8 mouse cellular contexts compared by ENCODE assay signal in the genomic region with DNA sequence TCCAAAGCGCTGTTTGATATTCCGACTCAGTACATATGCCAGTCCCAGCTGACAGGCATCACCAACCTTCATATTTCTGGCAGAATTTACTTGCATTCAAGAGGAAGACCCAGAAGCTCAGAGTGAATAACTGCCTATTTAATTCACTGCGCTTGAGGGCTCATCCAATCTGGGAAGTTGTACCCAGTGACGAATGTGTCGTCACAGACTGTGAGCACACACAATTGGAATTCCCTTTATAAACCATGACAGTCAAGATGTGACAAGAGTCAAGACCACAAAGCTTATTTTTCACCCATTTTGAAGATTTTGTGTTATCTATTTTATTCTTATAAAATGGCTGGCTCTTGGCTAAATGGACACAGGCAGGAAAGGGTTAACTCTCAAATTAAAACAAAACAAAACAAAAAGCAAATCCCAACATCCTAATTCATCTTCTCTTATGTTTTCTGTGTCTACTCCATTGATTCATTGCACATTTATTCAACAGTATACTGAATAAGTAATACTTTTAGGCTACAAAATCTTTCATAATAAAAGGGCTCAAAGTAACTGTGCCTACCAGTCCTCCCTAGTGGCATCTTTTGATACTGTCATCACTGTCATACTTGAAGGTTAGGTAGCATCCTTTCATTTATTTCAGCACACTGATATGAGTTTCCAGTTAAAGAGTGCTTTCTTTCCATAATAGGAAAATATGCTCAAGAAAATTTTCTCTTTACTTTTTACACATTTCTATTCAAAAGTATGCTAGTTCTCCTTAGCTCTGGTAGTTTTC. TPM values are rescaled to one million over a fixed set of nuclear protein-coding genes. Genes with fewer than 3 reads are reported as not detected.
DNase-seq lines count a peak whose midpoint lies in the region; ATAC-seq and TF ChIP-seq lines count a peak whose summit lies in the region.
"Had no signal": no experiment of that assay in that cellular context is flagged by ENCODE, and none has a peak within 500 bp of the region (broad histone marks: within the 10 kb centered on the region; RNA-seq: fewer than 3 reads in every experiment).

No protein-coding gene starts in this region.

- H3K27me3 ChIP-seq in neural tube, embryonic 11.5 days (ENCODE audit: control insufficient read depth, insufficient read depth, low read length), result no peaks in the 10 kb centered on the region
- H3K27me3 ChIP-seq in forebrain, embryonic 10.5 days (ENCODE audit: poor library complexity, severe bottlenecking), result no peaks in the 10 kb centered on the region
- H3K27me3 ChIP-seq in intestine, postnatal 0 days (replicated peaks; ENCODE audit: control insufficient read depth, insufficient read depth, low read length), result no peaks in the 10 kb centered on the region
- no peaks in the 10 kb centered on the region; the same call in 1 of the 2 replicates for H3K27me3 ChIP-seq in splenic B cell, adult 2 months (ENCODE audit: control insufficient read depth, insufficient read depth, low read length, poor library complexity, severe bottlenecking)

- no peak overlapping the region for H3K4me3 ChIP-seq in neural tube, embryonic 11.5 days (ENCODE audit: low read depth, low read length)
- peak overlapping the region; percentile 83 for H3K4me3 ChIP-seq in forebrain, embryonic 10.5 days
- H3K4me3 ChIP-seq in intestine, postnatal 0 days (ENCODE audit: low read depth, low read length), result no peak overlapping the region

- WGBS in neural tube, embryonic 11.5 days, result 66% methylated on average over 5 of the region's 5 CpGs
- WGBS in forebrain, embryonic 10.5 days, result 87% methylated on average over 5 of the region's 5 CpGs
- WGBS in intestine, postnatal 0 days, result 82% methylated on average over 5 of the region's 5 CpGs

- H3K27ac ChIP-seq in neural tube, embryonic 11.5 days (ENCODE audit: low read depth, low read length), result no peak overlapping the region
- no peak overlapping the region for H3K27ac ChIP-seq in forebrain, embryonic 10.5 days
- H3K27ac ChIP-seq in intestine, postnatal 0 days (ENCODE audit: low read depth, low read length), result no peak overlapping the region

- ATAC-seq in neural tube, embryonic 11.5 days (ENCODE audit: insufficient read depth, low FRiP score, low TSS enrichment), result no peak
- ATAC-seq in intestine, postnatal 0 days, result no peak

- no peak for TF ChIP-seq CTCF in intestine, postnatal 0 days (IDR thresholded peaks at IDR 0.05; ENCODE audit: low read depth)

- no peak overlapping the region for H3K4me2 ChIP-seq in neural tube, embryonic 11.5 days (ENCODE audit: low read depth)
- H3K4me2 ChIP-seq in intestine, postnatal 0 days (replicated peaks; ENCODE audit: low read depth), result peak overlapping the region; percentile 27

- DNase-seq in neural tube, embryonic 11.5 days (ENCODE audit: low spot score), result peak; percentile 15
- no peak for DNase-seq in neural tube, embryonic 10.5 days (ENCODE audit: extremely low spot score, low spot score)
- DNase-seq in forebrain, embryonic 10.5 days (ENCODE audit: extremely low spot score, low spot score), result no peak
- DNase-seq in splenic B cell, adult 2 months (ENCODE audit: low read depth, low spot score), result peak; percentile 6
- no peak for DNase-seq in adrenal gland, postnatal 4 days (ENCODE audit: low spot score in 2 of 2)
- DNase-seq in spleen, postnatal 4 days (ENCODE audit: low spot score in 2 of 2), result no peak
- DNase-seq: lung, postnatal 14 days had no signal

- H3K4me1 ChIP-seq in neural tube, embryonic 11.5 days (ENCODE audit: control insufficient read depth, insufficient read depth, low read length), result peaks cover 4% of the 10 kb centered on the region; the same call in 1 of the 2 replicates
- H3K4me1 ChIP-seq in forebrain, embryonic 10.5 days, result peaks cover 22% of the 10 kb centered on the region
- 0 out of 2 replicates have a peak, but pooled peaks cover 6% of the 10 kb centered on the region for H3K4me1 ChIP-seq in intestine, postnatal 0 days (replicated peaks; ENCODE audit: control insufficient read depth, insufficient read depth, low read length)

- H3K9ac ChIP-seq in neural tube, embryonic 11.5 days (ENCODE audit: low read length), result no peak overlapping the region
- no peak overlapping the region for H3K9ac ChIP-seq in intestine, postnatal 0 days (ENCODE audit: low read depth, low read length)

- no peaks in the 10 kb centered on the region for H3K9me3 ChIP-seq in neural tube, embryonic 11.5 days (ENCODE audit: control insufficient read depth, low read length)
- no peaks in the 10 kb centered on the region for H3K9me3 ChIP-seq in forebrain, embryonic 10.5 days
- no peaks in the 10 kb centered on the region for H3K9me3 ChIP-seq in intestine, postnatal 0 days (ENCODE audit: control insufficient read depth)

- H3K36me3 ChIP-seq in neural tube, embryonic 11.5 days (ENCODE audit: control insufficient read depth, insufficient read depth, low read length), result peaks cover 5% of the 10 kb centered on the region; the same call in 1 of the 2 replicates
- H3K36me3 ChIP-seq in forebrain, embryonic 10.5 days (replicated peaks), result peaks cover 39% of the 10 kb centered on the region
- 0 out of 2 replicates have a peak, but pooled peaks cover 10% of the 10 kb centered on the region for H3K36me3 ChIP-seq in intestine, postnatal 0 days (ENCODE audit: control insufficient read depth, insufficient read depth)
- H3K36me3 ChIP-seq in splenic B cell, adult 2 months (ENCODE audit: control insufficient read depth, insufficient read depth, low read length, poor library complexity, severe bottlenecking), result no peaks in the 10 kb centered on the region

RNA-seq across cellular contexts. Expression of a gene that starts 2.0 kb away (rescaled TPM):
- polyA plus RNA-seq in neural tube, embryonic 11.5 days (2014; fragmentation: Nextera tagmentation; extraction: Ambion mirVana), result 58.6 and 62.5 TPM in 2 replicates
- 42.8 and 44.4 TPM in 2 replicates for polyA plus RNA-seq in forebrain, embryonic 10.5 days (2016; fragmentation: Nextera tagmentation; extraction: Ambion mirVana)
- polyA plus RNA-seq in intestine, postnatal 0 days (2015; fragmentation: Nextera tagmentation; extraction: Ambion mirVana), result 10.1 and 10.6 TPM in 2 replicates
- 10 to 100 TPM; 22.1 to 24.1 TPM for total RNA-seq in adrenal gland, postnatal 4 days (2021)

RNA-seq across cellular contexts. Expression of a gene that starts 25.2 kb away (rescaled TPM):
- 0.29 and 1.0 TPM in 2 replicates for polyA plus RNA-seq in neural tube, embryonic 11.5 days (2014; fragmentation: Nextera tagmentation; extraction: Ambion mirVana)
- 0.64 and 1.2 TPM in 2 replicates for polyA plus RNA-seq in forebrain, embryonic 10.5 days (2016; fragmentation: Nextera tagmentation; extraction: Ambion mirVana)
- 0.39 and 0.51 TPM in 2 replicates for polyA plus RNA-seq in intestine, postnatal 0 days (2015; fragmentation: Nextera tagmentation; extraction: Ambion mirVana)
- under 1 TPM in 1 of 2 experiments, not detected in 1; 0.48 TPM for total RNA-seq in adrenal gland, postnatal 4 days (2021)

Comparison
In these comparisons a context has a peak if more than half of its experiments do, and no peak if none do; other contexts are left out.
1. DNase-seq: peak in neural tube, embryonic 11.5 days (single experiment) and splenic B cell, adult 2 months (single experiment); none in neural tube, embryonic 10.5 days (single experiment), forebrain, embryonic 10.5 days (single experiment), adrenal gland, postnatal 4 days (0 of 2) and spleen, postnatal 4 days (0 of 2).